Mouse (Mus musculus): ENCODE data around the gene Mgat5b. TPM values are rescaled to one million over a fixed set of nuclear protein-coding genes. Genes with fewer than 3 reads are reported as not detected.
A peak's percentile ranks its signal among the peaks of the same experiment; 100 is the strongest.

Gene Mgat5b
- 7.1 and 10.1 TPM in 2 replicates for total RNA-seq (2012; rRNA removed)

DNA sequence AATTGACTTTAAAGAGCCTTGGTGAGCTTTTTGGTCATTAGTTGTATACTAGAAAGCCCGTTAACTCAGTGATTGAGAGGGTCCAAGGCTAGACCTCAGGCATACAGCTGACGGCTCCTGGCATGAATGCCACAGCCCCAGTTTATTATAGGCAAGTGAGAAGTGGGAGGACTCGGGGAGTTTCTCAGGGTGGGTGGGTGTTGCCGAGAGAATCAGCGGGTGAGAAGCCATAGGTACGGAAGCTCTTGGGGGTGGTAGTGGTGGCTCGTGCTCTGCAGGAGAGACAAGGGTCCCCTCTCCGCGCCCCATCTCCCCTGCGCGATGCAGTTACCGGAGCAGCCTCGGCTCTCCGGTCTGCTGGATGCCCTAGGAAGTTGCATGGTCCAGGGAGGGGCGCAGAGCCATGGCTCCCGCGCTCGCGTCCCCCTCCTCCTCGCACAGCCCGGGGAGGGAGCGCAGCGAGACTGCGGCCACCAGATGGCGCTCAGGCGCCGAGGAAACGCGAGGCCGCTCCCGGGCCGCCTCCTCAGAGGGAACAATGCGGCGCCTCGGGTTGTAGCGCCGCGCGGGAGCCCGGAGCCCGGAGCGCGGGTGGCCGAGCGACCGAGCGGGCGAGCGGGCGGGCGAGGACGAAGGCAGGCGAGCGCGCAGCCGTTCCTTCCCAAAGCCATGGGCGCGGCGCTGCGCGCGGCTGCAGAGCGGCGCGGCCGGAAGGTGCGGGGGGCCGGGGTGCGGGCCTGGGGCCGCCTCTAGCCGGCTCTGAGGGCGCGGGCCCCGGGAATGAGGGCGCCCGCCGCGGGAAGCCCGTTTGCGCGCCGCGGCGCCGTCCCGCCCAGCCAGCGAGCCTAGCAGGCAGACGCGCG is at the start of gene Mgat5b:
Gene Mgat5b, plus strand, starts transcription at position 541 of the 863 bp plus-strand sequence.
- Histone ChIP-seq H3K9ac (ENCODE audit: insufficient read depth, low read depth, low read length, poor library complexity, severe bottlenecking) (peak within 1 kb of the TSS; percentile 77), H3K9me3 (ENCODE audit: control insufficient read depth, insufficient read depth, low read depth, low read length) (no peaks in the 10 kb centered on the region), H3K4me1 (ENCODE audit: control insufficient read depth in 2 of 2, insufficient read depth in 2 of 2, low read length in 2 of 2, poor library complexity in 1 of 2) (peaks cover 4 to 36% of the 10 kb centered on the region in 2 experiments; a peak in 2 of 4 replicates), H3K4me3 (ENCODE audit: insufficient read depth in 1 of 2, low read depth in 1 of 2, low read length in 2 of 2, poor library complexity in 1 of 2, severe bottlenecking in 1 of 2) (peak within 1 kb of the TSS; percentile 78 to 80), H3K27ac (ENCODE audit: insufficient read depth, low read depth, low read length, poor library complexity, severe bottlenecking) (no peak within 1 kb of the TSS), H3K36me3 (ENCODE audit: control insufficient read depth, insufficient read depth, low read length, poor library complexity, severe bottlenecking) (no peaks in the 10 kb centered on the region)
- TF ChIP-seq ZNF384 (IDR thresholded peaks at IDR 0.05; ENCODE audit: low read depth, low read length) (no peak), MAFK (IDR thresholded peaks at IDR 0.05; ENCODE audit: insufficient read depth, low read depth, low read length) (no peak), CHD2 (IDR thresholded peaks at IDR 0.05; ENCODE audit: low read depth, low read length) (no peak), HCFC1 (IDR thresholded peaks at IDR 0.05; ENCODE audit: borderline replicate concordance, insufficient read depth, low read length) (0 out of 2 replicates have a peak, but pooled peaks have one; percentile 41), ZC3H11A (IDR thresholded peaks at IDR 0.05; ENCODE audit: borderline replicate concordance, low read depth, low read length) (peak; percentile 79)
- in situ Hi-C loops (cut with MboI; ENCODE audit: low sequenced_read_pairs in 2 of 2, unreplicated experiment in 2 of 2) = loop anchor here in 1 of 2 experiments (25.0 kb wide), 1 partner anchor 94 kb away; no protein-coding TSS in a partner anchor
- peak; percentile 75 for DNase-seq (ENCODE audit: low read depth, low spot score)

- H3K27ac ChIP-seq (ENCODE audit: insufficient read depth, low read depth, low read length, poor library complexity, severe bottlenecking) = no peak overlapping the region
- no peaks in the 10 kb centered on the region for H3K9me3 ChIP-seq (ENCODE audit: control insufficient read depth, insufficient read depth, low read depth, low read length)
- no peak for DNase-seq (ENCODE audit: low read depth, low spot score)
- peaks cover 0 to 9% of the 10 kb centered on the region in 2 experiments; a peak in 2 of 4 replicates for H3K4me1 ChIP-seq (ENCODE audit: control insufficient read depth in 2 of 2, insufficient read depth in 2 of 2, low read length in 2 of 2, poor library complexity in 1 of 2)
- H3K9ac ChIP-seq (ENCODE audit: insufficient read depth, low read depth, low read length, poor library complexity, severe bottlenecking) = no peak overlapping the region
- in situ Hi-C loops (cut with MboI; ENCODE audit: low sequenced_read_pairs in 2 of 2, unreplicated experiment in 2 of 2) = no loop called here
- no peak for TF ChIP-seq ZC3H11A (IDR thresholded peaks at IDR 0.05; ENCODE audit: borderline replicate concordance, low read depth, low read length)
- TF ChIP-seq CHD2 (IDR thresholded peaks at IDR 0.05; ENCODE audit: low read depth, low read length) = no peak
- no peak for TF ChIP-seq HCFC1 (IDR thresholded peaks at IDR 0.05; ENCODE audit: borderline replicate concordance, insufficient read depth, low read length)
- TF ChIP-seq MAFK (IDR thresholded peaks at IDR 0.05; ENCODE audit: insufficient read depth, low read depth, low read length) = no peak
- no peak for TF ChIP-seq ZNF384 (IDR thresholded peaks at IDR 0.05; ENCODE audit: low read depth, low read length)
- H3K4me3 ChIP-seq (ENCODE audit: insufficient read depth in 1 of 2, low read depth in 1 of 2, low read length in 2 of 2, poor library complexity in 1 of 2, severe bottlenecking in 1 of 2) = no peak overlapping the region
- peaks cover 12% of the 10 kb centered on the region; the same call in 1 of the 2 replicates for H3K36me3 ChIP-seq (ENCODE audit: control insufficient read depth, insufficient read depth, low read length, poor library complexity, severe bottlenecking)
Measured at GRCm38 (mm10) chr11:116869223-116869622, 49.4 kb upstream of the Mgat5b start.

DNA sequence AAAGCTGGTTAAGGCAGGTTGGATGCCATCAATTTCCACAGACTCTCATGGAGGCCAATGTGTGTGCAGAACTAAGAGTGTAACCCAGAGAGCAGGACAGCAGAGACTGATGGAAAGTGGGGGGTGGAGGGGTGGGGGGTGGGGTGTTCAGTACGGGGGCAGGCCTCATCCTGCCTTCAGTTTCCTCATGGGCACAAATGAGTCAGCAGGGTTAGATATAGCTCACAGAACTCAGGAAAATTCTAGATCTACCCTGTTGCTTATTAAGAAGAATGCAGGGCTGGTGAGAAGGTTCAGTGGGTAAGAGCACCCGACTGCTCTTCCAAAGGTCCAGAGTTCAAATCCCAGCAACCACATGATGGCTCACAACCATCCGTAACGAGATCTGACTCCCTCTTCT is 49.0 kb upstream of the Mgat5b start:
- TF ChIP-seq CHD2 (IDR thresholded peaks at IDR 0.05; ENCODE audit: low read depth, low read length) (no peak), HCFC1 (IDR thresholded peaks at IDR 0.05; ENCODE audit: borderline replicate concordance, insufficient read depth, low read length) (no peak)
- peaks cover 12% of the 10 kb centered on the region; the same call in 1 of the 2 replicates for H3K36me3 ChIP-seq (ENCODE audit: control insufficient read depth, insufficient read depth, low read length, poor library complexity, severe bottlenecking)
- H3K27ac ChIP-seq (ENCODE audit: insufficient read depth, low read depth, low read length, poor library complexity, severe bottlenecking) = no peak overlapping the region
- DNase-seq (ENCODE audit: low read depth, low spot score) = no peak
- no peak overlapping the region for H3K4me3 ChIP-seq (ENCODE audit: insufficient read depth in 1 of 2, low read depth in 1 of 2, low read length in 2 of 2, poor library complexity in 1 of 2, severe bottlenecking in 1 of 2)
- no peaks in the 10 kb centered on the region for H3K9me3 ChIP-seq (ENCODE audit: control insufficient read depth, insufficient read depth, low read depth, low read length)
- no peak overlapping the region for H3K9ac ChIP-seq (ENCODE audit: insufficient read depth, low read depth, low read length, poor library complexity, severe bottlenecking)
- H3K4me1 ChIP-seq (ENCODE audit: control insufficient read depth in 2 of 2, insufficient read depth in 2 of 2, low read length in 2 of 2, poor library complexity in 1 of 2) = peaks cover 0 to 7% of the 10 kb centered on the region in 2 experiments; a peak in 2 of 4 replicates
- in situ Hi-C loops (cut with MboI; ENCODE audit: low sequenced_read_pairs in 2 of 2, unreplicated experiment in 2 of 2) = no loop called here

GRCm38 (mm10) chr11:116871538-116871937 is 47.1 kb upstream of the Mgat5b start:
- Histone ChIP-seq H3K36me3 (ENCODE audit: control insufficient read depth, insufficient read depth, low read length, poor library complexity, severe bottlenecking) (peaks cover 4% of the 10 kb centered on the region; the same call in 1 of the 2 replicates), H3K27ac (ENCODE audit: insufficient read depth, low read depth, low read length, poor library complexity, severe bottlenecking) (no peak overlapping the region), H3K9ac (ENCODE audit: insufficient read depth, low read depth, low read length, poor library complexity, severe bottlenecking) (no peak overlapping the region), H3K4me3 (ENCODE audit: insufficient read depth in 1 of 2, low read depth in 1 of 2, low read length in 2 of 2, poor library complexity in 1 of 2, severe bottlenecking in 1 of 2) (no peak overlapping the region), H3K9me3 (ENCODE audit: control insufficient read depth, insufficient read depth, low read depth, low read length) (no peaks in the 10 kb centered on the region), H3K4me1 (ENCODE audit: control insufficient read depth in 2 of 2, insufficient read depth in 2 of 2, low read length in 2 of 2, poor library complexity in 1 of 2) (peaks cover 0 to 2% of the 10 kb centered on the region in 2 experiments; a peak in 1 of 4 replicates)
- in situ Hi-C loops (cut with MboI; ENCODE audit: low sequenced_read_pairs in 2 of 2, unreplicated experiment in 2 of 2) = no loop called here
- no peak for DNase-seq (ENCODE audit: low read depth, low spot score)
- TF ChIP-seq CHD2 (IDR thresholded peaks at IDR 0.05; ENCODE audit: low read depth, low read length) (no peak), ZC3H11A (IDR thresholded peaks at IDR 0.05; ENCODE audit: borderline replicate concordance, low read depth, low read length) (no peak), HCFC1 (IDR thresholded peaks at IDR 0.05; ENCODE audit: borderline replicate concordance, insufficient read depth, low read length) (no peak), MAFK (IDR thresholded peaks at IDR 0.05; ENCODE audit: insufficient read depth, low read depth, low read length) (no peak), ZNF384 (IDR thresholded peaks at IDR 0.05; ENCODE audit: low read depth, low read length) (no peak)

All from ES-E14 (cell line).